Mouse (Mus musculus): ENCODE measurements around the gene Scn2a.

Gene Scn2a

DNA sequence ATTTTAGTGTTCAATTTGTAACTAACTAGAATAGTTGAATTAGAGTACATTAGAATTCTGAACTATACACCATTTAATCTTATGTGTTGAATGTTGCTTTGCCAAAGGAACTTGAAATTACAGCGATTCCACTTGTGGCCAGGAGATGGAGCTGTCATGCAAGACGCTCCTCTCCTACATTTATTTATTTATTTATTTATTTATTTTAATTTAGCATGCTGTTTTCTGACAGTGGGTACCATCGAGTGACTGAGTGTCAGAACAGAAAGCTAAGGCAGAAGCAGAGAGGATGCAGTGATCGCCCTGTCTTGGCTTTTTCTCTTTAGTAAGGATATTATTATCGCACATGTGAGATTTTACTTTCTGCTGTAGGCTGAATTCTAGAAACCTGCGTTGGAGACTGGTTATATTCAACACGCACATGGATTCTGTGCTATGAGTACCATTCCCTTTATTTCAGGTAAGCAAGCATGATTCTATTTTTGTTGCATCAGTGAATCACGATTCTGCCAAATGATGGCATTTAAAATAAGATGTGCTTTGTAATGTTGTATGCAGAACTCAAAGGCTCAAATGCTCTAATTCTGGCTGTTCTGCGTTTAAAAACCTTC is at the start of gene Scn2a:
Scn2a (plus strand) TSS at position 216 of the 611 bp plus-strand sequence.
- DNase-seq (ENCODE audit: low spot score), result no peak

DNA sequence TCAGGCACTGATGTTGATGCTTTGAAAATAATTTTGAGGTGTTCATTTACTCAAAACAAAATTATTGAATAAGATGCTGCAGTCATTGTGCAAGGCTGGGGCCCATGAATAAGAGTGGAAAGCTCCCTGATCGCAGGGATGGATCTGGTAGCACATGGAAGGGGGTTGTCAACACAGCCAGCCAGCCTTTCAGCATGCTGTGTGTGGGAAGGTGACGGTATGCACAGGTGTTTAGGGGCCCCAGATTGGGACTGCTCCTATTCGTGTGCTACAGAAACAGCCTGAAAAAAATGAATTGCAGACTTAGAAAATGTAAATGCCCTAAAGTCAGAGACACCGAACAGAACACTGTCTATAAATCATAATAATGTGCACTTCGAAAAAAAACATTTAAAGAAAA is 32.9 kb upstream of the Scn2a start:
- DNase-seq (ENCODE audit: low spot score), result no peak

- no peak for DNase-seq (ENCODE audit: low spot score)
Observed at GRCm38 (mm10) chr2:65607813-65608212, 12.8 kb upstream of the Scn2a start.

- no peak for DNase-seq (ENCODE audit: low spot score)
Observed at GRCm38 (mm10) chr2:65611887-65612286, 8.7 kb upstream of the Scn2a start.

GRCm38 (mm10) chr2:65619781-65620180 is 790 bp upstream of the Scn2a start:
- DNase-seq (ENCODE audit: low spot score), result no peak

- DNase-seq (ENCODE audit: low spot score), result no peak
Observed at GRCm38 (mm10) chr2:65621254-65621653, 683 bp downstream of the Scn2a start.

GRCm38 (mm10) chr2:65621838-65622237 is 1.3 kb downstream of the Scn2a start:
- no peak for DNase-seq (ENCODE audit: low spot score)

DNA sequence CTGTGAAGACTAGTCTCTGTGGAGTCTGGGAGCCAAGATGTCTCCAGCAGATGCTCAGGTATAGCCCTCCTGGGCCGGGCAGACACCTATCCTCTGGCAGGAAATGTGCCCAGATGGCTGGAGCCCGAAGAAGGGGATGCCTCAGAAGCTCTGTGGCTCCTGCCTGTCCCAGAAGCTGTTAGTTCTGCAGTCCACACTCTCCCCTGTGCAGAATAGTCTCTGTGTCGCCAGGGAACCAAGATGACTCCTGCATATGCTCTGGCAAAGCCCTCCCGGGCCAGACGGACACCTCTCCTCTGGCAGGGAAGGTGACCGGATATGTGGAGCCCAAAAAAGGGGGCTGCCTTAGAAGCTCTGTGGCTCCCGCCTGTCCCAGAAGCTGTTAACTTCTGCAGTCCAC is 32.1 kb downstream of the Scn2a start:
- no peak for DNase-seq (ENCODE audit: low spot score)

GRCm38 (mm10) chr2:65657031-65657430 is 36.5 kb downstream of the Scn2a start:
- DNase-seq (ENCODE audit: low spot score), result no peak

DNA sequence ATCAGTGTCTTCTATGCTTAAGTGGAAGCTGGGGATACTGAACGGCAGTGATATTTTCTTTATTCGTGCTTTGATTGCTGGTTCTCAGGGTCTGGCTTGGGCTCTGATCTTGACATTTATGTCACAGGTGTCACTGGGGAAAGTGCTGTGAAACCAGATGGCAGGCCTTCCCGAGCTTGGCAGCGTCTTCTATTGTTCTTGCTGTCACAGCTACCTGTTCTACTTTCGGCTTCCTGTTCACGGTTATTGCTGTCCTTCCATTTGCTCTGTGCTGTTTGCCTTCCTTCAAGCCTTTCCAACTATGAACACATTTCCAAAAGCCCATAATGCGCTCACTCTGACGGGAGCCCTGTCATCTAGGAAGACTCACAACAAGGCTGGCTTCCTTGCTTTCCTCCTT is 37.9 kb downstream of the Scn2a start:
- no peak for DNase-seq (ENCODE audit: low spot score)

GRCm38 (mm10) chr2:65663892-65664291 is 43.3 kb downstream of the Scn2a start:
- no peak for DNase-seq (ENCODE audit: low spot score)

DNA sequence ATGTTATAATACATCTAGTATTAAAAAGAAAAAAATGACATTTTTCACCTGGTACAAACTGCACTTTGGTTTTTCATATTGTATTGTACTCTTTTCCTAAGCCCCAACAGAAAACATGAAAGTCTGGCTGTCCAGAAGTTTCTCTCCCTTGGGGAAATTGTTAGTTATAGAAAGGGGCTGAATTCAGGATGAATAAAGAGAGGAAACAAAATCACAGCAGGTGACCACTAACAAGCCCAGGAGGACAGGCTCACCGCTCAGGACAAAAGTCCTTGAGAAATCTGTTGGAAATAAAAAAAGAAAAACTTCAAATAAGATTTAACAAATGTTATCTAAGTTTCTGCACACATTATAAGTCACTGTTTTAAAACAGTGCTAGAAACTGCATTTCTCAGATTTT is 43.9 kb downstream of the Scn2a start:
- no peak for DNase-seq (ENCODE audit: low spot score)

- DNase-seq (ENCODE audit: low spot score), result no peak
Observed at GRCm38 (mm10) chr2:65665180-65665579, 44.6 kb downstream of the Scn2a start.

DNA sequence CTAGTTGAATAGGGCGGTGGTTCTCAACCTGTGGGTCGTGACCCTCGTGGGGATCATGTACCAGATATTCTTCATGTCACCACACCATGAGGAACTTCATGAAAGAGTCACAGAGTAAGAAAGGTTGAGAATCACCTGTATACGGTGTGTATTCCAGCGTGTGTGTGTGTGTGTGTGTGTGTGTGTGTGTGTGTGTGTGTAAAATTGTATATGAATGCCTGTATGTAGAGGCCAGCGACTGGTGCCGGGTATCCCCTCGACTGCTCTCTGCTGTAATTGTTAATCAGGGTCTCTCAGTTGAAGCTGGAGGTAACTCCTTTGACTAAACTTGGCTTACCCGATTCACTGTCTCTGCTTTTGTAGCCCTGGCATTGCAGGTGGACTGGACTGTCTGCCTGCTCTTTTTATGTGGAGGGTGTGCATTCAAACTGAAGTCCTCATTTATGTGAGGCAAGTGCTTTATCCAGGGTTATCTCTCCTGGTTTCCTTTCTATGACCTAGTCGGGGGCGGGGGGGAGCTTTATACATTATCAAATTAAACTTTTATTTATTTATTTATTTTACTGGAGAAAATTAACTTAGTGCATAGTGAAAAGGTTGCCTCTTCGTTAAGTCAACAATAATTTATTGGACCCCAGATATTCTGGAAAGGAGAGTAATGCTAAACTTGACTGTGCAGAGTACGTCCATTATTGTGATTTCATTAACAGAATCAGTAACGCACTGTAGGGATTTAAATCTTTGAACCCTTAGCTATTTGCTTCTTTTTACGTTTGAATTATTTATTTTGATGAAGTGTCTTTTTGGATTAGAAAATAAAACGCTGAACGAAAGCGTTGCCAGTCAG is 47.2 kb downstream of the Scn2a start:
- DNase-seq (ENCODE audit: low spot score), result no peak

- peak; percentile 26 for DNase-seq (ENCODE audit: low spot score)
Observed at GRCm38 (mm10) chr2:65668437-65669135, 48.0 kb downstream of the Scn2a start.

GRCm38 (mm10) chr2:65669561-65669960 is 49.0 kb downstream of the Scn2a start:
- no peak for DNase-seq (ENCODE audit: low spot score)

GRCm38 (mm10) chr2:65670153-65670817 is 49.7 kb downstream of the Scn2a start:
- DNase-seq (ENCODE audit: low spot score), result no peak

GRCm38 (mm10) chr2:65679621-65680020 is 59.0 kb downstream of the Scn2a start:
- DNase-seq (ENCODE audit: low spot score), result no peak

DNA sequence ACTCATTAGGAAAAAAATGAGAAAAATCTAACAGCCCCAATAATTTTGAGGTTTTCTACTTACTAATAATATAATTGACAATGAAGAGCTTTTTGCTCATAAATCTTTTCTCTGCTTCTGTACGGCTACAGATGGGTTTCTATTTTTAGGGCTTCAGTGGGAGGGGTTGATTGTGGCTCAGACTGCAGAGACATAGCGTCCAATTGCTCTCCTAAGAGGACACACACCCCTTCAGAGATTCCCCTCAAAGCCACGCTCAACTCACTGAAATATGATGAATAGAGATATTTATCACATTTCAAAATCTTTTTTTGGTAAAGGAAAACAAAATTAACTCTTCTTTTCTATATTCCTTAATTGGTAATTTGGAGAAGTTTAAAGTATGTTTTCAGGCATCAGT is 64.6 kb downstream of the Scn2a start:
- DNase-seq (ENCODE audit: low spot score), result no peak

GRCm38 (mm10) chr2:65690456-65691184 is 70.0 kb downstream of the Scn2a start:
- DNase-seq (ENCODE audit: low spot score), result no peak

DNA sequence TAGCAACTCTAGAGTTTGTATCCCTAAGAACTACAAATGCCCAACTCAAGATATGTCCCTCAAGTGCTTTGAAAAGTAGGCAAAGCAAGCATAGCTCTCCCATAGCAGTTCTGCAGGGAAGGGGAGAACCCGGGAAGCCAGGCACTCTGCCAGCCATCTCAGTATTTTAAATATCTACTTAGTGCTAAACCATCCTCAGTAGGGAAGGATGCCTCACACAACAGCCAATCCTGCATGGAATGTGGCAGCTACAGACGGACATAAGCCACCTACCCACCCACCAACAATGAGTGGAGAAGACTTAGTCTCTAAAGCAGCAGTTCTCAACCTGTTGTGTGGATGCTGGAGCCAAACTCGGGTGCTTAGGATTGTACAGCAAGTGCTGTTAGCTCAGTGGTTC is 73.9 kb downstream of the Scn2a start:
- no peak for DNase-seq (ENCODE audit: low spot score)

DNA sequence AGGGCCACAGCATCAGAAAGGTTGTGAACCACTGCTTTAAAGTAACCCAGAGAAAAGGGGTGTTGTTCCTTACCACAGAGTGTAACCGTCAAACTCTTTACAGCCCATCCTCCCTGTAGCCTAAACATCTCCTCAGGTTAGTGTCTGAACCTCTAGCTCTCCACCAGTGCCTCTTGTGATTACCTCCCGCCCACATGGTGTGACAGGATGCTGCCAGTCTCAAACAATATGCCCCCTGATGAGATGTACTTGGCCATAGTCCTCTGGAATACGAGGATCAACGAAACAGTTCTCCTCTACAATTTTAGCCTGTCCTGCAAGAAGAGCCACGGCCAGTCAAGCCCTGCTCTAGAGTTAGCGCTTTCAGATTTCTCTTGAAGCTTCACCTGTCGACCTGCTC is 74.5 kb downstream of the Scn2a start:
- no peak for DNase-seq (ENCODE audit: low spot score)

Data from T-cell, adult 2 months (primary cell).